Mouse (Mus musculus) heart, embryonic 11.5 days (tissue): ENCODE data around the gene Mrgpra2b. TPM values are rescaled to one million over a fixed set of nuclear protein-coding genes. Genes with fewer than 3 reads are reported as not detected.
"Not testable (repeated sequence)": the region's sequence is repeated elsewhere in the genome, so short reads cannot be mapped to it uniquely, and the experiment has no call there.

Experiments used
- ATAC-seq: fragments of 200-750 bp; cut with Nextera tagmentation; replicated peaks from 2 replicates; pipeline ENCODE4 v1.8.0; 2017; ENCODE audit warnings: moderate library complexity; ENCODE audit not compliant: insufficient number of reproducible peaks, low FRiP score, low TSS enrichment
- H3K27ac ChIP-seq: fragments of 300-500 bp; sonication (generic); 2 replicates; pipeline ENCODE4 v1.5.1; 2014; ENCODE audit warnings: mild to moderate bottlenecking, low read depth, low read length
- H3K27me3 ChIP-seq: fragments of 300-500 bp; sonication (generic); 2 replicates; pipeline ENCODE4 v1.6.1; 2014; ENCODE audit warnings: mild to moderate bottlenecking, low read length, mixed read lengths; ENCODE audit not compliant: control insufficient read depth, insufficient read depth
- H3K36me3 ChIP-seq: fragments of 300-500 bp; sonication (generic); 2 replicates; pipeline ENCODE4 v1.6.1; 2014; ENCODE audit warnings: mild to moderate bottlenecking, low read length, moderate library complexity, mixed read lengths; ENCODE audit not compliant: control insufficient read depth, insufficient read depth
- H3K4me1 ChIP-seq: fragments of 300-500 bp; sonication (generic); 2 replicates; pipeline ENCODE4 v1.6.1; 2014; ENCODE audit warnings: low read length; ENCODE audit not compliant: control insufficient read depth, insufficient read depth
- H3K4me2 ChIP-seq: fragments of 300-500 bp; sonication (generic); 2 replicates; pipeline ENCODE4 v1.6.1; 2014; ENCODE audit warnings: mild to moderate bottlenecking, moderate library complexity
- H3K4me3 ChIP-seq: fragments of 300-500 bp; sonication (generic); 2 replicates; pipeline ENCODE4 v1.5.1; 2014; ENCODE audit warnings: low read depth, low read length
- H3K9ac ChIP-seq: fragments of 300-500 bp; sonication (generic); 2 replicates; pipeline ENCODE4 v1.6.1; 2014; ENCODE audit warnings: mild to moderate bottlenecking, low read depth, low read length, moderate library complexity
- H3K9me3 ChIP-seq: fragments of 300-500 bp; sonication (generic); replicated peaks from 2 replicates; pipeline ENCODE4 v1.6.1; 2016; ENCODE audit warnings: low read length; ENCODE audit not compliant: control insufficient read depth
- WGBS: fragments of 180-500 bp; shearing (Covaris S2); extraction: QIAGEN DNeasy Blood & Tissue Kit; methylation state at CpG from one replicate; pipeline ENCODE4 v1.1.7; 2014; ENCODE audit not compliant: insufficient replicate concordance; 5-methylcytosine and 5-hydroxymethylcytosine counted together
- polyA plus RNA-seq: library from polyadenylated mRNA; unstranded; fragments of >200 nt; fragmentation: Nextera tagmentation; extraction: Ambion mirVana; gene quantifications from 2 replicates; pipeline ENCODE4 v1.2.1, GENCODE M21; 2014

Gene Mrgpra2b
- polyA plus RNA-seq, 1 experiment from 2014 or later = not detected

GRCm38 (mm10) chr7:47452015-47452414 is 76.6 kb downstream of the Mrgpra2b start, which contains the start of gene Mrgpra2a:
TSS of gene Mrgpra2a (minus strand) at chr7:47452139.
- H3K9me3 ChIP-seq, H3K4me3 ChIP-seq, H3K27me3 ChIP-seq, H3K36me3 ChIP-seq, ATAC-seq, H3K27ac ChIP-seq, H3K4me2 ChIP-seq, H3K9ac ChIP-seq, H3K4me1 ChIP-seq: not testable (repeated sequence)
- WGBS = no CpG with 5 or more reads among the region's 1 CpGs

- not testable (repeated sequence) for ATAC-seq, H3K36me3 ChIP-seq, H3K4me3 ChIP-seq, H3K4me1 ChIP-seq, H3K9ac ChIP-seq, H3K9me3 ChIP-seq, H3K4me2 ChIP-seq, H3K27ac ChIP-seq, H3K27me3 ChIP-seq
These were observed 82.9 kb downstream of the Mrgpra2b start for GRCm38 (mm10) chr7:47445729-47446128.

- H3K4me2 ChIP-seq, H3K27me3 ChIP-seq, ATAC-seq, H3K27ac ChIP-seq, H3K9ac ChIP-seq, H3K4me3 ChIP-seq, H3K9me3 ChIP-seq, H3K36me3 ChIP-seq, H3K4me1 ChIP-seq: not testable (repeated sequence)
- 14% methylated on average over 1 of the region's 2 CpGs for WGBS
These were observed 92.2 kb downstream of the Mrgpra2b start for GRCm38 (mm10) chr7:47436463-47436862.

GRCm38 (mm10) chr7:47427815-47428508 is 100.7 kb downstream of the Mrgpra2b start:
- H3K27ac ChIP-seq, H3K36me3 ChIP-seq, H3K4me3 ChIP-seq, H3K9ac ChIP-seq, H3K9me3 ChIP-seq, H3K27me3 ChIP-seq, H3K4me2 ChIP-seq, H3K4me1 ChIP-seq, ATAC-seq: not testable (repeated sequence)

Other genes with a start within 250 kb of the Mrgpra2b start
- not detected in 2 replicates for gene Mrgpra1, start 174.6 kb downstream of the Mrgpra2b start, polyA plus RNA-seq
- not detected in 2 replicates for gene Mrgpra2a, start 76.7 kb downstream of the Mrgpra2b start, polyA plus RNA-seq
- gene Mrgpra3, start 72.5 kb upstream of the Mrgpra2b start, polyA plus RNA-seq = not detected in 2 replicates